Mouse (Mus musculus) G1E (cell line): ENCODE data around the gene Pbld1.

Experiments
- CTCF ChIP-seq: IDR thresholded peaks from 2 replicates; pipeline ENCODE4 v1.5.1; 2012; ENCODE audit warnings: low read depth, low read length, inconsistent platforms, mixed read lengths
- POLR2AphosphoS5 ChIP-seq: IDR thresholded peaks from 2 replicates; pipeline ENCODE4 v1.6.1; 2012; ENCODE audit warnings: low read depth, low read length, inconsistent platforms; ENCODE audit not compliant: insufficient replicate concordance
- TAL1 ChIP-seq: conservative IDR thresholded peaks from 2 replicates; pipeline ENCODE4 v1.6.1; 2012; ENCODE audit warnings: low read depth, low read length, inconsistent platforms, mixed read lengths

DNA sequence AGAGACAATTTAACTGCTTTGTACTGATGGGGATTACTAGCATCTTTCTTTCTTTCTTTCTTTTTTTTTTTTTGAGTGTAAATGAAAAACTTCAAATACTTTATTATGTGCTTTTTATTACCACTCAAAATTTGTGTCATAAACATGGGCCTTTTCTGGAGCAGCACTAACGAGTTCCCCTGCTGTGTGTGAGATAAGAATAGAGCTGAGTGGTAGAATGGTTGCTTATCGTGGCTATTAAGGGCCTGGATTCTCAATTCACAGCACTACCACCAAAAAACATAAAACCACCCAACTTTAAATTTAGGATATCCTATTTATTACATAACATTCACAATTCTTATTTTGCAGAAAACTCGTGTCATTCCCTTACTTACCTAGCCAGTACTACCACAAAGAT is 46.5 kb upstream of the Pbld1 start:
- TF ChIP-seq CTCF (no peak), POLR2AphosphoS5 (no peak), TAL1 (no peak)
